Mouse (Mus musculus) brain, embryonic 14.5 days (tissue): ENCODE data around the gene Zc3h7b. TPM values are rescaled to one million over a fixed set of nuclear protein-coding genes. Genes with fewer than 3 reads are reported as not detected.

ENCODE experiments used
- DNase-seq: peaks from one replicate; pipeline ENCODE4 v3.0.0-alpha.2; 2011; ENCODE audit warnings: low read depth
- CTCF ChIP-seq: fragments of 200-500 bp; IDR thresholded peaks from 2 replicates; pipeline ENCODE4 v1.5.1; 2012; ENCODE audit warnings: inconsistent platforms, mild to moderate bottlenecking, moderate library complexity, borderline replicate concordance; ENCODE audit not compliant: insufficient read depth, insufficient read length; ENCODE audit errors: extremely low read depth
- POLR2A ChIP-seq: fragments of 200-500 bp; IDR thresholded peaks from 2 replicates; pipeline ENCODE4 v1.6.1; 2012; ENCODE audit warnings: mild to moderate bottlenecking, inconsistent platforms, borderline replicate concordance; ENCODE audit not compliant: poor library complexity, insufficient read depth, insufficient read length, severe bottlenecking; ENCODE audit errors: extremely low read depth
- polyA plus RNA-seq: library from polyadenylated mRNA; depleted of rRNA; stranded (reverse); fragments of >200 nt; gene quantifications from 2 replicates; pipeline ENCODE4 v1.2.3, GENCODE M21; 2012

The Zc3h7b gene
- polyA plus RNA-seq, 1 experiment, result 102 TPM

- no peak for DNase-seq
- TF ChIP-seq CTCF (no peak), POLR2A (no peak)
Observed at GRCm38 (mm10) chr15:81802941-81803351, 58.1 kb downstream of the Zc3h7b start.

- TF ChIP-seq POLR2A, result no peak
- no peak for TF ChIP-seq CTCF
- DNase-seq, result no peak
Observed at GRCm38 (mm10) chr15:81803425-81803951, 58.6 kb downstream of the Zc3h7b start.

GRCm38 (mm10) chr15:81804172-81804571 lies 59.3 kb downstream of the Zc3h7b start:
- no peak for TF ChIP-seq POLR2A
- no peak for TF ChIP-seq CTCF
- DNase-seq, result no peak

GRCm38 (mm10) chr15:81804883-81805282 lies 60.0 kb downstream of the Zc3h7b start:
- TF ChIP-seq CTCF (no peak), POLR2A (no peak)
- no peak for DNase-seq

GRCm38 (mm10) chr15:81805624-81806023 lies 60.8 kb downstream of the Zc3h7b start:
- DNase-seq, result peak; percentile 29

GRCm38 (mm10) chr15:81806621-81807404 lies 62.0 kb downstream of the Zc3h7b start:
- DNase-seq, result no peak
- TF ChIP-seq POLR2A (no peak), CTCF (no peak)

More at GRCm38 (mm10) chr15:81805624-81806023, 60.8 kb downstream of the Zc3h7b start:
- no peak for TF ChIP-seq CTCF
- no peak for TF ChIP-seq POLR2A

- TF ChIP-seq CTCF (no peak), POLR2A (no peak)
Observed at GRCm38 (mm10) chr15:81808799-81809198, 63.9 kb downstream of the Zc3h7b start.

GRCm38 (mm10) chr15:81809550-81809949 lies 64.7 kb downstream of the Zc3h7b start:
- DNase-seq, result no peak
- TF ChIP-seq CTCF (no peak), POLR2A (no peak)

More at GRCm38 (mm10) chr15:81808799-81809198, 63.9 kb downstream of the Zc3h7b start:
- DNase-seq, result no peak

GRCm38 (mm10) chr15:81810150-81810549 lies 65.3 kb downstream of the Zc3h7b start:
- TF ChIP-seq POLR2A (no peak), CTCF (no peak)

GRCm38 (mm10) chr15:81810671-81811598 lies 66.1 kb downstream of the Zc3h7b start:
- TF ChIP-seq CTCF (no peak), POLR2A (peak; percentile 82)
- DNase-seq, result peak; percentile 100

More at GRCm38 (mm10) chr15:81810150-81810549, 65.3 kb downstream of the Zc3h7b start:
- peak; percentile 92 for DNase-seq

- no peak for TF ChIP-seq CTCF
- TF ChIP-seq POLR2A, result no peak
- no peak for DNase-seq
Observed at GRCm38 (mm10) chr15:81811599-81811996, 66.7 kb downstream of the Zc3h7b start.
